Mouse (Mus musculus) v-Abl transformed pro-B cells (cell line): Measurements from ENCODE around the gene Sh3pxd2a.

Source experiments
- in situ Hi-C, 2 experiments: fragments of 400-800 bp; cut with MboI; formaldehyde crosslinking; loops; one replicate each; pipeline ENCODE4 v1.15.1; 2025; ENCODE audit not compliant: unreplicated experiment in 2 of 2

The Sh3pxd2a gene

GRCm38 (mm10) chr19:47446841-47447365, 17.3 kb downstream of the Sh3pxd2a start:
- in situ Hi-C loops: no loop called here

- in situ Hi-C loops: no loop called here
Observed at GRCm38 (mm10) chr19:47446130-47446529, 18.1 kb downstream of the Sh3pxd2a start.

- in situ Hi-C loops: no loop called here
Observed at GRCm38 (mm10) chr19:47445726-47446125, 18.5 kb downstream of the Sh3pxd2a start.

DNA sequence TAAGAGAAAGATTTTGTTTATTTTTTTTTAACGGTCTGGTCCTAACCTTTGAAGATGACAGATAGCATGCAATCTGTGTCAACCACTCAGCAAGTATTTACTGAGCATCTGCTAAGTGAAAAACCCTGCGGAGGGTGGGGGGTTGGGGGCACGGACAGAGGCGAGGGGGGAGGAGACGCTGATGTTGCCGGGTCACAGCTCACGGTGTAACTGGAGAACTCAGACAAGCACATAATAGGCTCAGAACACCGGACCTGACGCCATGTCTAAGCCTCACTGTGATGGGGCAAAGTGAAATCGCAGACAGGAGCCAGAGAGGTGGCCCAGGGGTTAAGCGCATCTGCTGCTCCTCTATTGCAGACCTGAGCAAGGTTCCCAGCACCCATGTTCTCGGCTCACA, 19.7 kb downstream of the Sh3pxd2a start:
- in situ Hi-C loops: no loop called here

GRCm38 (mm10) chr19:47442294-47442627, 21.9 kb downstream of the Sh3pxd2a start:
- in situ Hi-C loops: no loop called here

DNA sequence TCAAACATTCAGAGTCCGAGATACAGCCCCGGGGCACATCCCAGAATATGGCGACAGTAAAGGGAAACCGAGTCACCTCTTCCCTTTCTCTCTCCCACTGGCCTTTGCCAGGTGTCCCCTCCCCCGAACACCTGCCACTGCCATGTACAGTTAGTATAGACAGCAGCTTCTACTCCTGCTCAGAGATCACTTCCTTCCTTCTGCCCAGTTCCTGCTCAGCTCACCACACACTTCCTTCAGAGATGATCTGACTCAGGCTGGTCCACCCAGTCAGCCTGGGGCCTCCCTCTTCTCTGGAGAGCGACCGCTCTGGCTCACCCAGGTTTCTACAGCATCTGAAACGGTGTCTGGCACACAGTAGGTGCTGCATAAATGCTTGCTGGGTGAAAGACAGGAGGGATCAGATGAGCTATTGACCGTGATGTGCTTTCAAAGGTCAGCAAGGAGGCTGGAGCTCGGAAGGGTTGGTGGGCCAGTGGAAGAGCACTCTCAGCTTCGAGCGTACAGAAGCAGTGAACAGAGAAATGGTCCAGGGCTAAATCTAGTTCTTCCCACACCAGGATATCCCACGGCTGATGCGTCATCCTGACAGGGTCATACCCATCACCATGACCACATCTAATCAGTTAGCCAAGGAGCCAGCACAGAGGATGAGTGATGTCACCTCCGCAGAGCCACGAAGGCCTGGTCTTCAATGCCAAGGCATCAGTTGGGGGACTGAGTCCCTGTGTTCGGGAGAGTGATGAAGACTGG, 22.5 kb downstream of the Sh3pxd2a start:
- in situ Hi-C loops: no loop called here

DNA sequence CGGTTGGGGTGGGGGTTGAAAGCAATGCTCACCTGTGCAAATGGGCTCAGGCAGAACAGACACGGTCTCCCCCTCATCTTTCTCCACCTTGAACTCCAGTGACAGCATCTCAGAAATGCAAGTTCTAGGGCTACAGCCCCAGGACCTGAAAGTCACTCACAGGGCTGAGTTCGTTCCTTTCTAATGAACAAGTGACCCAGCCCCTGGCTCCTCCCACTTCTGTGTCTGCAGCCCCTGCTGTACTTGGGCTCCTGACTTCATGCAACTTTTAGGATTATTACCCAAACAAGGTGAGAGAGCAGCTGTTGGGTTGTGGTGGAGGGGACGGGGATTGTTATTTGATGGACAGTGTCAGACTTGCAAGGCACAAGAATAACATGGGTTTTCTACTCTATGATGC, 23.2 kb downstream of the Sh3pxd2a start:
- in situ Hi-C loops: no loop called here

GRCm38 (mm10) chr19:47440435-47440803, 23.8 kb downstream of the Sh3pxd2a start:
- in situ Hi-C loops: no loop called here

GRCm38 (mm10) chr19:47439726-47440434, 24.3 kb downstream of the Sh3pxd2a start:
- in situ Hi-C loops: no loop called here

DNA sequence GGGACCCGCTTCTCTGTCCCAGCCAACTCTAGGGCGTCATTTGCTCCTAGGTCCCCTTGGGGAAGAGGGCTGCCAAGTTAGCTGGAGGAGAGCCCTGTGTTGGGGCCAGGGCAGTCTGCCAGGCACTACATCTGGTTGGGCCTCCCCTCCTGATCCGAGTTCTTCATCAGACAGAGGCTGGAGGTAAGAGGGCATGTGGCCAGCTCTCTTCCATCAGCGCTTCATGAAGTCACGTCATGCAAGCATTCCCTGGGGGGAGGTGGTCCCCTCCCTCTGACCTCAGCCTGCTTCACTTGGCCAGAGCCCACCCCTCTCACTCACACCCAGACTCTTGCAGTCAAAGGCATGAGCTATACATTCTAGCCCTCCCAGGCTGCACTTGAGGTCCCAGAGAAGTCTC, 25.8 kb downstream of the Sh3pxd2a start:
- in situ Hi-C loops: no loop called here

- in situ Hi-C loops: no loop called here
Observed at GRCm38 (mm10) chr19:47437040-47437439, 27.2 kb downstream of the Sh3pxd2a start.

DNA sequence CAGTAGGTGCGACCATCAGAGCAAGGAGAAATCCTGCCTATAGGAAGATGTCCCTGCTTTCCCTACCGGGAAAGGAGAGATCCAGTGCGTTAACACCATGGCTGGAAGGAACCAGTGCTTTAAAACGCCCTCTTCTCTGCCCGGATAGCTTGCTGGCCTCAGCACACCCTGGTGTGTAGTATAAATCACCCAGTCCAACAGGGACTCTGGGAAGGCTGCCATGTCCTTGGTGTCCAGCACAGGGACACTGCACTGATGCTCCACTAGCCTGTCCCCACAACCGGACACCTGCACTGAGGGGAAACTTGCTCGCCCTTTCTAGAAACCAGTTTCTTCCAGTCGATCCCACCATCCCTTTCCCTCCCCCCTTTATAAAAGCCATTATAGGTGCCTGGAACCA, 28.0 kb downstream of the Sh3pxd2a start:
- in situ Hi-C loops: no loop called here

- in situ Hi-C loops: no loop called here
Observed at GRCm38 (mm10) chr19:47434655-47435054, 29.5 kb downstream of the Sh3pxd2a start.

- in situ Hi-C loops: no loop called here
Observed at GRCm38 (mm10) chr19:47432339-47432738, 31.9 kb downstream of the Sh3pxd2a start.

GRCm38 (mm10) chr19:47431189-47431931, 32.8 kb downstream of the Sh3pxd2a start:
- in situ Hi-C loops: no loop called here

DNA sequence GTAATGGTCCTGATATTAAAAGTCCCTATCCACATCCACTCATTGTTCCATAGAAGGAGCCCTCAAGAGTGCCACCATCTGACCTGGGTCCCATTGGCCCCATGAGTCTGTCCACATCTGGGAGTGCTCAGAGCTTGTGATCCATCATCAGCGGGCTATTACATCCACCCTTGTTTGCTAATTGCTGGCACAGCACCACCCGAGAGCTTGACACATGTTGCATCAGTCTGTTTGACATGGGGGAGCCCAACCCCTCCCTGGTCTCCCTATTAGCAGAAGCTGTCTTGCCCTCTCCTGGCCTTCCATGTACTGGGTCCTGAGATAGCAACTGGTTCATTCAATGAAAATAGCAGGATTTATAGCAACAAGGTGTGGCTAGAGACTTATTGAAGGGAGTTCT, 34.0 kb downstream of the Sh3pxd2a start:
- in situ Hi-C loops: no loop called here

DNA sequence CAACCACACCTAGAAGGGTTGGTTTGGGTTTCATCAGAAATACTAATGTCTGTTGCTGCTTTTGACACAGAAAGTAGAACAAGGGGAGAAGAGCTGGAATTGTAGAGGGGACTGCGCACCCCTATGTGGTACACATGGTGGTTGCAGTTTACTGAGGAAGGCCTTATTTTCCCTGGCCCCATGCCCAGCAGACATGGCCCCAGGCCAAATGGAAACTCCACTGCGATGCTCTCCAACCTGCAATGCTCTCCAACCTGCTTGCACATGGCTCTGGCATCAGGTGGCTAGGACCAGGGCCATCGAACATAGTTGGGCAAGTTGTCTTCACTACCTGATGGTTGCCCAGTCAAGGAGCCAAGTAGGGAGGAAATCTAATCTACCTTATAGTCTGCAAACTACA, 35.0 kb downstream of the Sh3pxd2a start:
- in situ Hi-C loops: loop anchor here in 1 of 2 experiments (5.0 kb wide), 1 partner anchor 42 kb away; no protein-coding TSS in a partner anchor

DNA sequence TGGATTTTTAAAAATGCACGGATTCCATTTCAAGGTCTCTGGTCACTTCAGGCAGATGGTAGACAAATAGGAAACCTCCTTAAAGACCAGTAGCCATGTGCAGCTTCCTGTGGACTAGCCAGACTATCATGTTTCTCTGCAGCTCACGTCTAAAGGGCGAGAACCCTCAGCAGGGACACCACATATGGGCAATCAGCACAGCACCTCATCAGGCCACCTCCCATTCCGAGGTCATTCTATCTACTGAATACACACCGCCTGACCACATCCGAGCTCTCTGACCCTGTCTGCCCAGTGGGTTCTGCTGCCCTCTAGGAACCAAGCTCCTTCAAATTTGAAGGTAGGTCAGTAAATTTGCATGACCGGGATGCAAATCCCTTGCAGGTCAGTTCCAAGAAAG, 35.4 kb downstream of the Sh3pxd2a start:
- in situ Hi-C loops: loop anchor here in 1 of 2 experiments (5.0 kb wide), 1 partner anchor 41 kb away; no protein-coding TSS in a partner anchor

GRCm38 (mm10) chr19:47427841-47428789, 36.1 kb downstream of the Sh3pxd2a start:
- in situ Hi-C loops: loop anchor here in 1 of 2 experiments (5.0 kb wide), 1 partner anchor 41 kb away; no protein-coding TSS in a partner anchor

DNA sequence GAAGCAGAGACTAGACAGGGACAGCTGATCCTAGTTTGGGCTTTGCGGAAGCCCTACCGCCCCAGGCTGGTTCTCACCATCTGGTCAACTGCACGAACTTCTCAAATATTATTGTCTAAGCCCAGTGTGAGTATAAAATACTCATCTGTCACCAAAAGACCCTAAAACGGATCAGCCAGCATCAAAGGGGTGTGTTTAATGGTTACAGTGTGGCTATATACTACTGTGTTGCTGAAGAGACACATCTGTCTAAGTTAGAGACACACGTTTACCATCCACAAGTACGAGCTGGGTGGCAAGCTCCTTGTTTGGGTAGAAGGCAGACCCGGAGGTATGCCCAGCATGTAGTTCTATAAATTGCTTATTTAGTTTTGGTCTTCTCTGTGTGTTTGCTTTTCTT, 40.6 kb downstream of the Sh3pxd2a start:
- in situ Hi-C loops: no loop called here
